Comparison of ENCODE assay signal across 8 mouse cellular contexts in the genomic region with DNA sequence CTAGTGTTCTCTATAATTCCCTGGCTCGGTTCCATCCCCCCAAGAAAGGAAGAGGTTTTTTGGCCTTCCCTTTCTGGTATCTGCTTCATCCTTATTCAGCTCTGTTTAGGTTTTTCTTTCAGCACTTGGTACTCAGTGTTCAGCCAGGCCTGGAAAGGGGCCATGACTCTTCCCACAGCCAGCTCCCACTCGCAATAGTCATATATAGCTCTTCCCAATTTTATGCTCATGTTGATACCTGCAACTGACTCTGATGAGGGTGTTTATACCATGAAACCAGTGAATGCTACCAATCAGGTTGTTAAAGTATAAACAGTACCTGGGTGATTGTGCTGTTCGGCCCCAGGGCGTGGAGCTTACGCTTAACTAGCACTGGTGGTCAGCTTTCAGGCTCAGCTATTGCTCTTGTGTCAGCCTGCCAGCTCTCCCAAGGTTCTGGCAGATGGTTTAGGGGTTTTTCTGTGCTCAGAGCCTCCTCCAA. TPM values are rescaled to one million over a fixed set of nuclear protein-coding genes. Genes with fewer than 3 reads are reported as not detected.
A peak's percentile ranks its signal among the peaks of the same experiment; 100 is the strongest.
DNase-seq lines count a peak whose midpoint lies in the region; ATAC-seq and TF ChIP-seq lines count a peak whose summit lies in the region.

No protein-coding gene starts in this region.

- no peaks in the 10 kb centered on the region for H3K36me3 ChIP-seq in heart, embryonic 12.5 days
- H3K36me3 ChIP-seq in hindbrain, embryonic 10.5 days, result no peaks in the 10 kb centered on the region

- H3K4me3 ChIP-seq in heart, embryonic 12.5 days, result no peak overlapping the region
- no peak overlapping the region for H3K4me3 ChIP-seq in layer of hippocampus, adult 2 months
- H3K4me3 ChIP-seq in hindbrain, embryonic 10.5 days, result no peak overlapping the region

- H3K27me3 ChIP-seq in heart, embryonic 12.5 days (replicated peaks), result no peaks in the 10 kb centered on the region
- H3K27me3 ChIP-seq in hindbrain, embryonic 10.5 days (ENCODE audit: insufficient read depth, poor library complexity, severe bottlenecking), result no peaks in the 10 kb centered on the region

- H3K4me2 ChIP-seq in heart, embryonic 12.5 days, result no peak overlapping the region

- H3K9me3 ChIP-seq in heart, embryonic 12.5 days (replicated peaks), result no peaks in the 10 kb centered on the region
- H3K9me3 ChIP-seq in hindbrain, embryonic 10.5 days, result no peaks in the 10 kb centered on the region

- no peak for ATAC-seq in heart, embryonic 12.5 days (ENCODE audit: insufficient number of reproducible peaks, low FRiP score)
- ATAC-seq in granulocyte monocyte progenitor cell, adult 5-6 weeks (replicated peaks; ENCODE audit: poor library complexity, severe bottlenecking), result no peak

- no peak overlapping the region for H3K9ac ChIP-seq in heart, embryonic 12.5 days

- H3K4me1 ChIP-seq in heart, embryonic 12.5 days (replicated peaks), result no peaks in the 10 kb centered on the region
- H3K4me1 ChIP-seq in hindbrain, embryonic 10.5 days (replicated peaks), result no peaks in the 10 kb centered on the region

- WGBS in heart, embryonic 12.5 days, result 82% methylated on average over 5 of the region's 5 CpGs
- 95% methylated on average over 5 of the region's 5 CpGs for WGBS in hindbrain, embryonic 10.5 days

- no peak overlapping the region for H3K27ac ChIP-seq in heart, embryonic 12.5 days (ENCODE audit: poor library complexity, severe bottlenecking)
- peak overlapping the region; percentile 76 for H3K27ac ChIP-seq in layer of hippocampus, adult 2 months
- H3K27ac ChIP-seq in hindbrain, embryonic 10.5 days, result no peak overlapping the region

- no peak for TF ChIP-seq CTCF in layer of hippocampus, adult 2 months (conservative IDR thresholded peaks at IDR 0.05)

- DNase-seq in heart, adult 9 months (ENCODE audit: low spot score in 2 of 2), result peak; percentile 10 to 16
- peak; percentile 72 to 87 for DNase-seq in cerebellum, postnatal 14 days
- DNase-seq in layer of hippocampus, adult 2 months (ENCODE audit: low spot score in 2 of 2), result peak; percentile 19 to 51
- DNase-seq in right cerebral cortex, adult 18-20 months, result peak; percentile 74
- DNase-seq in hindbrain, embryonic 10.5 days (ENCODE audit: low spot score), result no peak
- no peak for DNase-seq in thymus, postnatal 14 days

RNA-seq across cellular contexts. Expression of a gene that starts 20.9 kb away (rescaled TPM):
- 10.0 and 10.7 TPM in 2 replicates for polyA plus RNA-seq in heart, embryonic 12.5 days (2016; fragmentation: Nextera tagmentation; extraction: Ambion mirVana)
- 10 to 100 TPM in 1 of 2 experiments, 1 to 10 TPM in 1; 8.3 to 10.3 TPM for total RNA-seq in layer of hippocampus, adult 2 months (2021)
- total RNA-seq in granulocyte monocyte progenitor cell, adult 5-6 weeks (2014; fragmentation: Nextera tagmentation), result 0.17 TPM in 1 of 2 replicates, not detected in the other
- total RNA-seq in granulocyte monocyte progenitor cell, adult 5-6 weeks (2017), result not detected in 2 replicates
- polyA plus RNA-seq in hindbrain, embryonic 10.5 days (2016; fragmentation: Nextera tagmentation; extraction: Ambion mirVana), result 2.2 and 3.8 TPM in 2 replicates

RNA-seq across cellular contexts. Expression of a gene that starts 37.4 kb away (rescaled TPM):
- not detected in 2 replicates for polyA plus RNA-seq in heart, embryonic 12.5 days (2016; fragmentation: Nextera tagmentation; extraction: Ambion mirVana)
- total RNA-seq in layer of hippocampus, adult 2 months (2021), result not detected
- total RNA-seq in granulocyte monocyte progenitor cell, adult 5-6 weeks (2014; fragmentation: Nextera tagmentation), result not detected in 2 replicates
- total RNA-seq in granulocyte monocyte progenitor cell, adult 5-6 weeks (2017), result not detected in 2 replicates
- not detected in 2 replicates for polyA plus RNA-seq in hindbrain, embryonic 10.5 days (2016; fragmentation: Nextera tagmentation; extraction: Ambion mirVana)

Comparison
In these comparisons a context has a peak if more than half of its experiments do, and no peak if none do; other contexts are left out.
1. DNase-seq: peak in heart, adult 9 months (2 of 2), cerebellum, postnatal 14 days (2 of 2), layer of hippocampus, adult 2 months (2 of 2) and right cerebral cortex, adult 18-20 months (single experiment); none in hindbrain, embryonic 10.5 days (single experiment) and thymus, postnatal 14 days (single experiment).
2. RNA of a gene that starts 20.9 kb away (total RNA-seq): 8.3 to 10.3 TPM in layer of hippocampus, adult 2 months; 0.17 TPM in granulocyte monocyte progenitor cell, adult 5-6 weeks; every median in the first group is over 4 times any median in the second.